Mouse (Mus musculus) olfactory bulb, adult 2 months (tissue): ENCODE data around the gene Unc13b. TPM values are rescaled to one million over a fixed set of nuclear protein-coding genes. Genes with fewer than 3 reads are reported as not detected.

Experiments used
- H3K27ac ChIP-seq: fragments of 200-500 bp; 2 replicates; pipeline ENCODE4 v1.5.1; 2012; ENCODE audit warnings: low read depth, low read length; ENCODE audit not compliant: insufficient read depth
- H3K4me1 ChIP-seq: fragments of 200-500 bp; 2 replicates; pipeline ENCODE4 v1.6.1; 2012; ENCODE audit warnings: low read length; ENCODE audit not compliant: control insufficient read depth, insufficient read depth
- H3K4me3 ChIP-seq: fragments of 200-500 bp; 2 replicates; pipeline ENCODE4 v1.5.1; 2012; ENCODE audit warnings: mild to moderate bottlenecking, low read depth, low read length, moderate library complexity; ENCODE audit not compliant: insufficient read depth
- CTCF ChIP-seq: fragments of 200-500 bp; IDR thresholded peaks from 2 replicates; pipeline ENCODE4 v1.5.1; 2012; ENCODE audit warnings: low read depth, mild to moderate bottlenecking, low read length, moderate library complexity; ENCODE audit not compliant: insufficient read depth
- POLR2A ChIP-seq: fragments of 200-500 bp; IDR thresholded peaks from 2 replicates; pipeline ENCODE4 v1.6.1; 2012; ENCODE audit warnings: mild to moderate bottlenecking, low read depth, low read length, moderate library complexity; ENCODE audit not compliant: insufficient read depth
- WGBS: fragments of 180-500 bp; shearing (Covaris S2); methylation state at CpG from one replicate; pipeline ENCODE4 v1.1.7; 2018; 5-methylcytosine and 5-hydroxymethylcytosine counted together
- polyA plus RNA-seq: library from polyadenylated mRNA; stranded (reverse); fragments of >200 nt; gene quantifications from 2 replicates; pipeline ENCODE4 v1.2.4, GENCODE M21; 2012; ENCODE audit warnings: low replicate concordance; ENCODE audit not compliant: missing spikeins, insufficient read depth, insufficient read length

Gene Unc13b
- polyA plus RNA-seq, 1 experiment = not detected

DNA sequence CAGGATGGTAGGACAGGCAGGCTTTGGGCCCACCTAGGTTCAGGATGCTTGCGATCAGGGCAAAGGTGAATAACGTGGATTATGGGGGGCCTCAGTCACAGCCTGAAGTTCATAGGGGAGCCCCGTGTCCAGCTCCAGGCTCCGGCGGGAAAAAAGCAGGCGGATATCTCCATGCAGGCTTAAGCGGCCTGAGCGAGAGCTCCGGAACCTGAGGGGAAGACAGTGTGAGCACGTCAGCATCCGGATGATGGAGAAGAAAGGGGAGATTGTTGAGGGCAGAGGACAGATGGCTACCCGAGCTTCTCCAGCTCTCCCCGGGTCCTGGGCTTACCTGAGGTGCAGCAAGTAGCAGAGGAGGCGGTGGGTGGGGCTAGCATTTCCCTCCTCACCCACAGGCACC is 25.3 kb upstream of the Unc13b start:
- TF ChIP-seq POLR2A (no peak), CTCF (no peak)
- Histone ChIP-seq H3K4me1 (peaks cover 6% of the 10 kb centered on the region), H3K4me3 (no peak overlapping the region), H3K27ac (no peak overlapping the region)
- WGBS = 85% methylated on average over 14 of the region's 14 CpGs

DNA sequence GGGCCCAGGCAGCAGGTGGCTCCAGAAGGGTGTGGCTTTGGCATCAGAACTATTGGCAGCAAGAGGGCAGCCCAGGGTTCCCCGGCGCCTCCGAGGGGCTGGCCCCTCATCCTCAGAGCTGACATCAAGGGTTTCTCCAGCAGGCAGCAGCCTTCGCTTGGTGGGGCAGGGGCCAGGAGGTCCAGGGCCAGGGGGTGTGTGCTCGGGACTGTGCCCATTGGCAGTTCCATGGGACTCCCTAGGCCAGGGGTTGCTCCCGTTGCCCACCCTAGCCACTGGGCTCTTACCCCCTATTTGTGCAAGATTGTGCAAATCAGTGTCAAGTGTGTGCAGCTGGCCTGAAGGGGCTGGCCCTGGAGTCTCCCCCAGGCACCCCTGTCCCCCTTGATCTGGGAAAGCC is 22.9 kb upstream of the Unc13b start:
- 71% methylated on average over 6 of the region's 6 CpGs for WGBS
- H3K4me1 ChIP-seq = peaks cover 12% of the 10 kb centered on the region
- TF ChIP-seq CTCF (no peak), POLR2A (no peak)
- H3K4me3 ChIP-seq = no peak overlapping the region
- no peak overlapping the region for H3K27ac ChIP-seq

DNA sequence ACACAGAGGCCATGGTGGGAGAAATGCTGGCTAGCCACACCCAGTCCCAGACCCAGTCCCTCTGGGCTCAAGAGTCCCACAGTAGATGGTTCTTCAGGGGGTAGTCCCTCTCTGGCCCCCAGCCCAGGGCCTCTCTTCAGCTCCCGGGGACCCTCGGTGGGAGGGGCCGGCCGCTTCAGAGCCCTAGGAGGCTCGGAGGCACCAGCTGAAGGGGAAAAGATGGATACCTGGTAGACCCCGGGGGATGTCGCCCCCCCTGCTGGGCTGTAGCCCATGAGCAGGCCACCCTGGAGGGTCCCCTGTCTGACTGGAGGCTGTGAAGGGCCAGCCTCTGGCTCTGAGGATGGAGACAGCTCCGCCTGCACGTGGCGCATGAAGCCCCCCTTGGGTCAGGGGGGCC is 22.4 kb upstream of the Unc13b start:
- WGBS = 83% methylated on average over 10 of the region's 10 CpGs
- TF ChIP-seq CTCF (no peak), POLR2A (no peak)
- peaks cover 13% of the 10 kb centered on the region for H3K4me1 ChIP-seq
- no peak overlapping the region for H3K4me3 ChIP-seq
- no peak overlapping the region for H3K27ac ChIP-seq

DNA sequence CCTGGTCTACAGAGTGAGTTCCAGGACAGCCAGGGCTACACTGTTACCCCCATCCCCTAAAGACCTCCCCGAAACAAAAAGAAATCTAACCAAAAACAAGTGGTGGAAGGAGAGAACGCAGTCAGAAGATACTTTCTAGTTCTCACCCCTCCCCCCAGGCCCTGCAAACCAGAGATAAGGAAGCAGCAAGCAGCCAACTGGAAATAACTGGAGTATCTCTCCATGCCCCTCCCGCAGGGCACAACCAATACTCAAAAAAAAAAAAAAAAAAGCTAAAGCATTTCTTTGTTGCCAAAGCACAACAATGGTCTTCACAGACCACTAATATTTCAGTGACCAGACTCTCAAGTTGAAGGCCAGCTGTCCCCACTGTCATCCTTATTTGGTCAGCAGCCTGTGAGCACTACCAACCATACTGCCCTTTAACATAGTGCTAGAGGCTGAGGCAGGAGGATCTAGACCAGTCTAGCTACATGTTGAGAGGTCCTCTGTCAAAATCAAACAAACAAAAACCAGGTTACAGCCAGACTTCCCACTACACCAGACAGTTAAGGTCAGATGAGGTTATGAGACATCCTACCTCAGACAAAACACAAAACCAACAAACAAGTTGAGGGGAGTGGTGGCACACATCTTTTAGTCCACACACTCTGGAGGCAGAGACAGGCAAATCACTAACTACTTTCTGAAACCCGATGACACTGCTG is 20.7 kb upstream of the Unc13b start:
- TF ChIP-seq CTCF (no peak), POLR2A (no peak)
- no peak overlapping the region for H3K27ac ChIP-seq
- H3K4me1 ChIP-seq = peaks cover 10% of the 10 kb centered on the region
- WGBS = 76% methylated on average over 4 of the region's 4 CpGs
- no peak overlapping the region for H3K4me3 ChIP-seq

DNA sequence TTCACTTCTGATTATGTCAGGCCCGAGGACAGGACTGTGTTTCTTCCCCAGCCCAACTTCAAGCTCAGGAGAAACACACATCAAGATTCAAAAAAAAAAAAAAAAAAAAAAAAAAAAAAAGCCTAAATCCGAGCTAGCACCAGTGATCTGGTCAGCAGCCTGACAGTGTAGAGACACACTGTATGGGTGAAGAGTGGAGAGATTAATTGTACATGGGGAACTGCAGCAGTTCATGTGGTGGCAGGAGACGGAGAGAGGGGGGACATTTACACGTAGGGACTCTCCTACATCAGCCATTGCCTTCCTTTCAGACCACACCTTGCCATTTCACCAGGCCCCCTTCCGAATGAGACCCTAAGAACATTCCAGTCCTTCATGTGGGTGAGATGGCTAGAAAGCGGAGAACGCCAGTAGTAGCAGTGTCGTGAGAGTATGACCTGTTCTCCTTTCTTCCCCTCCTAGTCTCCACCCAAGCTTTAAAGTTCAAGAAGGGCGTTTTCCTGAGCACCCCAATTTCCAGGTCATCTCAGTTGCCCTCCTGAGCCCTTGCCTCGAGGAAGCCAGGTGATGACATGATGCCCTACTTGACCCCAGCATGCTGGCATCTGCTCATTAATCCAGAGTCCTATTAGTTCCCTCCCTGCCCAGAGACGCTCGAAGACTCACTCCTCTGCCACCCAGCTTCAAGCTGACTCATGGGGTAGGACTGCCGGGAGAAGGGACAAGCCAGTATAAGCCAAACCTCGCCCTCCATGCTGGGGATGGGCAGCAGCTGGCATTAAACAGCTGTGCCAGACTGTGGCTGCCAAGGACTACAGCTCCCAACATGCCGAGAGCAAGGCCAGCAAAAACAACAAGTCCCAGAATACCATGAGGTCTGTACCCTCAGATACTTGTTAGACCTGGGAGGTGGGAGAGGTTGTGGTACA is 19.9 kb upstream of the Unc13b start:
- Histone ChIP-seq H3K4me3 (peak overlapping the region; percentile 71), H3K27ac (peak overlapping the region; percentile 76), H3K4me1 (peaks cover 11% of the 10 kb centered on the region)
- TF ChIP-seq CTCF (no peak), POLR2A (no peak)
- WGBS = 39% methylated on average over 15 of the region's 15 CpGs

DNA sequence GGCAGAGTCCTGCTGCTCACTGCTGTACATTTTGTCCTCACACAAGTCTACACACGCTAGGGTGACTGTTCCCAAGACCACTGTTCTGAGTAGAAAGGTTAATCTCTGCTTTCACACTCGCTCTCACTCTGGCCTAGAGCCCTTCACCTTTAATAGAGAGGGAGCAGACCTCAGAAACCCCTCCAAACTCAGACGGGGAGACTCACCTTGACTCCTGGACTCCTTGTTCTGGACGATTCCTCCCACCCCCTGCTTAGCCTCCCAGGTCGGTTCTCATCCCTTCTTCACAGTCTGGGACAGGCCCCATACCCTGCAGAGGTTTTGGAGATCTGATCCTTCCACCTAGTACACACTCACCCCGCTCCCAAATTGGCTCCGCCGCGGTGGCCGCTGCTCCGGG is 19.1 kb upstream of the Unc13b start:
- H3K4me3 ChIP-seq = peak overlapping the region; percentile 71
- peak overlapping the region; percentile 76 for H3K27ac ChIP-seq
- 2% methylated on average over 11 of the region's 11 CpGs for WGBS
- H3K4me1 ChIP-seq = peaks cover 16% of the 10 kb centered on the region
- no peak for TF ChIP-seq POLR2A
- TF ChIP-seq CTCF = no peak

DNA sequence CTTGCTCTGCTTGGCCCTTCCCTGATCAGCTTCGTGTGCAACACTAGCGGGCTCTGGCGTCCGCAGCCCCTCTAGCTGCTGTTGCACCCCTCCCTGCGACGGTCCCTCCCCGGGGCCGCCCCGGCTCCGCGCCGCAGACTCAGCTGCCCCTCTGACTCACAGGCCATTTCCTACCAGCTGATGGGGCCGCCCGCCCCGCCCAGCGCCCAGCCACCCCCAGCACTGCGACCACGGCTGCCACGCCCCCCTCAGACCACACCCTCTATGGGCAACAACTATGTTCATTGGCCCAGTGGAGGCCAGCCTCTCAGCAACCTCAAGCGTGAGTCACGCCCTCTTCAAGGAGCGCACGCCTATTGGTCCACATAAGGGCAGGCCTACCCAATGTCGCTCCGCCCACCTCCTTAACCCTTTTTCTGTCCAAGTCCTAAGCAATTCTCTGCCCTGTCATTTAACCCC is 18.6 kb upstream of the Unc13b start:
- H3K4me1 ChIP-seq = peaks cover 20% of the 10 kb centered on the region
- WGBS = under 1% methylated on average over 25 of the region's 25 CpGs
- peak overlapping the region; percentile 71 for H3K4me3 ChIP-seq
- peak overlapping the region; percentile 76 for H3K27ac ChIP-seq
- no peak for TF ChIP-seq POLR2A

DNA sequence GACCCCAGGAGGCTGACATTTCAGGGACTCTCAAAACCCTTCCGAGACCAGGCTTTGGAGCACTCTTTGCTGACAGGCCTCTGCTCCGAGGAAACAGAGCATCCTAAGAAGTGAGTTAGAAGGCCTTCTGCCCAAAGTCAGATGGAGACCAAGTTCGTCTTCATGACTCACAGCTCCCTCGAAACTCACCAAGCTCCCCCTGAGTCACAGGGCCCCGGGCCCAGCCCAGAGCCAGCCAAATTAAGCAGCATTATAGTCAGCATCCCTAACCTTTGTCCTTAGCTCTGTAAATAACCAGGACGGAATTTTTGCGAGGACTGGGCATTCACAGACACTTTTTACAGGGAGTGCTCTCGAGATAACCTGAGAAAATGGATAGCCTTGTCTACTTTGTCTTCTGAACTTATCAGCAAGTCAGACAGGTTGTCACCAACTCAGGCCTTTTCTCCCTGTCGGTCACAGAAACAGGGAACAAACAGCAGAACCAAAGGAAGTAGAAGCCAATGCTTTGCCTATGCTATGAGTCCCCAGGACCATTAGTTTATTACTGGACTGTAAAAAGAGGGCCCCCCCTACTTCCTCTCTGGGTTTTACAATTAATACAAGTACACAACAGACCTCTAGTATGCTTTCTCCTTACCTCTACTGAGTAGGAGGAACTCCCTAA is 17.7 kb upstream of the Unc13b start:
- no peak overlapping the region for H3K4me3 ChIP-seq
- 43% methylated on average over 9 of the region's 9 CpGs for whole genome bisulfite sequencing
- peak overlapping the region; percentile 35 for H3K27ac ChIP-seq
- peaks cover 25% of the 10 kb centered on the region for H3K4me1 ChIP-seq
- TF ChIP-seq POLR2A (no peak), CTCF (no peak)

DNA sequence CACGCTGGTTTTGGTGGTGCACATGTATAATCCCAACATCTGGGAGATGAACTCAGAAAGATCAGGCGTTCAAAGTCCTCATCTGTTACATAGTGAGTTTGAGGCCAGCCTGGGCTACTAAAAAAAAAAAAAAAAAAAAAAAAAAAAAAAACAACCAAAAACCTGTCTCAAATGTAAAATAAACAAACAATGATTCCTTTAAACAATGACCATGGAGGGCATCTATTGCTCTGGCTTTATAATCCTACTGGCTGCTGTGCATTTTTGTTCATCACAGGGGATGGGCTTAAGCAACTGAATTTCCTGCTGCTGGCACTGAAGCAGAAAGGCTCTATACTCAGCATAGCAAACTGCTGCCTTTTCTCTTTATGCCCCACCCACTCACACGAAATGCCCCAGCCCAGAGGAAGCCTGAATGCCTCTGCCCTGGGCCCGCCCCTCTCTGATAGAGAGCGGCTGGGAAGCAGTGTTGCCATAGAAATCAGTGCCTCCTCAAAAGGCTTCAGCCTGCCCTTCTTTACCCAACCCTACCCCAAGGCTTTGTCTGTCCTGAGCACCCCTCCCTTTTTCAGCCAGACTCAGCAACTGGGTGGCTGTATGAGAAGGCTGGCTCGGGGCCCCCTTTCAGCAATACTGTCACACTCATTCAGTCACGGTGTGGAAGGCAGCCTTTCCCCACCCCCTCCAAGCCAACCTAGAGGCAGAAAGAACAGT is 15.0 kb upstream of the Unc13b start:
- TF ChIP-seq POLR2A = no peak
- TF ChIP-seq CTCF = no peak
- peak overlapping the region; percentile 13; the same call in 1 of the 2 replicates for H3K4me3 ChIP-seq
- H3K27ac ChIP-seq = peak overlapping the region; percentile 86
- H3K4me1 ChIP-seq = peaks cover 23% of the 10 kb centered on the region
- 11% methylated on average over 7 of the region's 7 CpGs for WGBS
